Mouse (Mus musculus) CH12.LX (cell line): ENCODE measurements at regions not wholly inside any gene's neighbourhood (a gene's known extent, or its start where the extent isn't known, plus 50 kb on each side); places are given as distances from the start of the nearest gene placed in this dataset.

Experiments
- DNase-seq: peaks from one replicate; pipeline ENCODE4 v3.0.0-alpha.2; 2013; ENCODE audit errors: extremely low read depth
- H3K27ac ChIP-seq: 2 replicates; pipeline ENCODE4 v1.5.1; 2012; ENCODE audit warnings: low read depth, mild to moderate bottlenecking, control low read depth, moderate library complexity; ENCODE audit not compliant: insufficient read depth
- H3K27me3 ChIP-seq: replicated peaks from 2 replicates; pipeline ENCODE3; 2012; ENCODE audit warnings: inconsistent platforms
- H3K36me3 ChIP-seq, 2 experiments: replicated peaks in 1 of 2; 2 replicates each; pipeline versions ENCODE3 to v1.6.1; 2012; ENCODE audit warnings: inconsistent platforms in 1 of 2, low read length in 1 of 2, mild to moderate bottlenecking in 1 of 2, mixed read lengths in 1 of 2, moderate library complexity in 1 of 2; ENCODE audit not compliant: control insufficient read depth in 1 of 2, insufficient read depth in 1 of 2
- H3K4me1 ChIP-seq, 2 experiments: 2 replicates each; pipeline ENCODE4 v1.6.1; 2012; ENCODE audit warnings: inconsistent platforms in 1 of 2, moderate library complexity in 1 of 2; ENCODE audit not compliant: insufficient read depth in 2 of 2, control insufficient read depth in 1 of 2
- H3K4me2 ChIP-seq: 2 replicates; pipeline ENCODE4 v1.6.1; 2012; ENCODE audit warnings: low read depth, mild to moderate bottlenecking, control low read depth; ENCODE audit not compliant: poor library complexity, insufficient read depth, severe bottlenecking
- H3K4me3 ChIP-seq, 3 experiments: fragments of 150-350 bp in 1 of 3; sonication (generic) in 1 of 3; replicated peaks in 1 of 3; 2 replicates each; pipeline versions ENCODE3 to v1.5.1; 2011 to 2012; ENCODE audit warnings: low read depth in 2 of 3, low read length in 2 of 3, mild to moderate bottlenecking in 2 of 3, moderate library complexity in 2 of 3, control low read depth in 1 of 3, improper control_type of control experiment in 1 of 3, inconsistent platforms in 1 of 3, mixed read lengths in 1 of 3; ENCODE audit not compliant: poor library complexity in 1 of 3
- H3K79me2 ChIP-seq: replicated peaks from 2 replicates; pipeline ENCODE4 v1.6.1; 2012; ENCODE audit warnings: mild to moderate bottlenecking, moderate library complexity; ENCODE audit not compliant: control insufficient read depth, poor library complexity, insufficient read depth, severe bottlenecking; ENCODE audit errors: extremely low read depth
- H3K9ac ChIP-seq: 2 replicates; pipeline ENCODE4 v1.6.1; 2012; ENCODE audit warnings: low read depth, mild to moderate bottlenecking, control low read depth, moderate library complexity; ENCODE audit not compliant: insufficient read depth
- H3K9me3 ChIP-seq: replicated peaks from 2 replicates; pipeline ENCODE3; 2012; ENCODE audit warnings: low read length, inconsistent platforms, mixed read lengths
- BHLHE40 ChIP-seq: IDR thresholded peaks from 2 replicates; pipeline ENCODE4 v1.6.1; 2011; ENCODE audit warnings: mild to moderate bottlenecking, low read depth, low read length, improper control_type of control experiment
- CHD1 ChIP-seq: IDR thresholded peaks from 2 replicates; pipeline ENCODE4 v1.6.1; 2012; ENCODE audit warnings: low read depth, low read length, improper control_type of control experiment, inconsistent platforms
- CHD2 ChIP-seq: IDR thresholded peaks from 2 replicates; pipeline ENCODE4 v1.6.1; 2011; ENCODE audit warnings: low read length, improper control_type of control experiment
- E2F4 ChIP-seq: IDR thresholded peaks from 2 replicates; pipeline ENCODE4 v1.6.1; 2011; ENCODE audit warnings: low read depth, low read length, improper control_type of control experiment; ENCODE audit not compliant: insufficient replicate concordance
- ETS1 ChIP-seq: conservative IDR thresholded peaks from 2 replicates; pipeline ENCODE4 v1.6.1; 2012; ENCODE audit warnings: low read depth, mild to moderate bottlenecking, inconsistent platforms, low read length, improper control_type of control experiment, moderate library complexity
- GABPA ChIP-seq: IDR thresholded peaks from 2 replicates; pipeline ENCODE4 v1.6.1; 2012; ENCODE audit warnings: low read depth, low read length, improper control_type of control experiment, inconsistent platforms; ENCODE audit not compliant: insufficient replicate concordance
- IRF4 ChIP-seq: IDR thresholded peaks from 2 replicates; pipeline ENCODE4 v1.6.1; 2014; ENCODE audit warnings: low read depth, mild to moderate bottlenecking, inconsistent platforms, low read length, improper control_type of control experiment
- JUN ChIP-seq: IDR thresholded peaks from 2 replicates; pipeline ENCODE4 v1.6.1; 2011; ENCODE audit warnings: low read depth, mild to moderate bottlenecking, low read length, improper control_type of control experiment, moderate library complexity; ENCODE audit not compliant: insufficient read depth
- MAFK ChIP-seq: IDR thresholded peaks from 2 replicates; pipeline ENCODE4 v1.6.1; 2011; ENCODE audit warnings: low read length, improper control_type of control experiment; ENCODE audit not compliant: insufficient replicate concordance
- MAZ ChIP-seq: IDR thresholded peaks from 2 replicates; pipeline ENCODE4 v1.6.1; 2012; ENCODE audit warnings: low read depth, mild to moderate bottlenecking, inconsistent platforms, low read length, improper control_type of control experiment, moderate library complexity
- MEF2A ChIP-seq: IDR thresholded peaks from 2 replicates; pipeline ENCODE4 v1.6.1; 2014; ENCODE audit warnings: low read depth, mild to moderate bottlenecking, inconsistent platforms, low read length, improper control_type of control experiment, borderline replicate concordance
- MXI1 ChIP-seq: IDR thresholded peaks from 2 replicates; pipeline ENCODE4 v1.6.1; 2011; ENCODE audit warnings: mild to moderate bottlenecking, low read depth, low read length, improper control_type of control experiment
- NELFE ChIP-seq: IDR thresholded peaks from 2 replicates; pipeline ENCODE4 v1.6.1; 2011; ENCODE audit warnings: low read depth, low read length, improper control_type of control experiment
- PAX5 ChIP-seq: IDR thresholded peaks from 2 replicates; pipeline ENCODE4 v1.6.1; 2012; ENCODE audit warnings: low read length, inconsistent platforms, mixed read lengths
- POLR2AphosphoS2 ChIP-seq: IDR thresholded peaks from 2 replicates; pipeline ENCODE4 v1.6.1; 2011; ENCODE audit warnings: low read depth, low read length, improper control_type of control experiment
- RAD21 ChIP-seq: IDR thresholded peaks from 2 replicates; pipeline ENCODE4 v1.6.1; 2011; ENCODE audit warnings: low read depth, mild to moderate bottlenecking, low read length, improper control_type of control experiment, moderate library complexity
- SMC3 ChIP-seq: IDR thresholded peaks from 2 replicates; pipeline ENCODE4 v1.6.1; 2011; ENCODE audit warnings: low read depth, low read length, improper control_type of control experiment
- TBP ChIP-seq: conservative IDR thresholded peaks from 2 replicates; pipeline ENCODE4 v1.6.1; 2011; ENCODE audit warnings: low read depth, low read length, improper control_type of control experiment
- USF1 ChIP-seq: IDR thresholded peaks from 2 replicates; pipeline ENCODE4 v1.6.1; 2014; ENCODE audit warnings: low read depth, mild to moderate bottlenecking, inconsistent platforms, low read length, improper control_type of control experiment
- USF2 ChIP-seq: conservative IDR thresholded peaks from 2 replicates; pipeline ENCODE4 v1.6.1; 2011; ENCODE audit warnings: low read depth, low read length, improper control_type of control experiment
- ZC3H11A ChIP-seq: IDR thresholded peaks from 2 replicates; pipeline ENCODE4 v1.6.1; 2012; ENCODE audit warnings: low read depth, mild to moderate bottlenecking, inconsistent platforms, low read length, improper control_type of control experiment
- ZKSCAN1 ChIP-seq: IDR thresholded peaks from 2 replicates; pipeline ENCODE4 v1.6.1; 2012; ENCODE audit warnings: low read depth, inconsistent platforms, low read length, improper control_type of control experiment, borderline replicate concordance
- dilution Hi-C: fragments of 300-500 bp; cut with MboI; formaldehyde crosslinking; loops from 2 replicates; pipeline ENCODE4 v1.14.3; 2020; ENCODE audit warnings: low sequenced_read_pairs; ENCODE audit not compliant: extremely low pct_unique_long_range_greater_than_20kb, extremely low pct_ligation_motif_present
- in situ Hi-C: fragments of 300-500 bp; cut with MboI; formaldehyde crosslinking; loops from 3 replicates; pipeline ENCODE4 v1.14.3; 2019; ENCODE audit warnings: low sequenced_read_pairs, low pct_ligation_motif_present, low pct_unique_long_range_greater_than_20kb, mixed read lengths

- H3K27ac ChIP-seq: no peak overlapping the region
- no peaks in the 10 kb centered on the region for H3K27me3 ChIP-seq
- H3K4me2 ChIP-seq: no peak overlapping the region
- in situ Hi-C loops (no loop called here), dilution Hi-C loops (no loop called here)
- H3K9ac ChIP-seq: no peak overlapping the region
- no peak overlapping the region for H3K4me3 ChIP-seq
- no peaks in the 10 kb centered on the region for H3K4me1 ChIP-seq
- H3K79me2 ChIP-seq: no peaks in the 10 kb centered on the region
- TF ChIP-seq E2F4: no peak
- no peak for TF ChIP-seq GABPA
- TF ChIP-seq USF1: no peak
- TF ChIP-seq USF2: no peak
- no peak for TF ChIP-seq MAZ
- no peak for TF ChIP-seq RAD21
- no peak for TF ChIP-seq NELFE
- no peak for TF ChIP-seq PAX5
- H3K36me3 ChIP-seq: no peaks in the 10 kb centered on the region
- DNase-seq: no peak
- H3K9me3 ChIP-seq: peaks cover 85% of the 10 kb centered on the region
Measured at GRCm38 (mm10) chr12:107356974-107357373, 131.5 kb upstream of the 3110018I06Rik start.

GRCm38 (mm10) chr12:107360511-107360910 is 127.9 kb upstream of the 3110018I06Rik start:
- H3K9me3 ChIP-seq: peaks cover 88% of the 10 kb centered on the region
- no peaks in the 10 kb centered on the region for H3K27me3 ChIP-seq
- no peak for TF ChIP-seq USF1
- no peak for TF ChIP-seq ZC3H11A
- TF ChIP-seq JUN: no peak
- no peak for DNase-seq
- H3K79me2 ChIP-seq: no peaks in the 10 kb centered on the region
- H3K4me1 ChIP-seq: no peaks in the 10 kb centered on the region
- no peak overlapping the region for H3K4me3 ChIP-seq
- no peak overlapping the region for H3K4me2 ChIP-seq
- H3K36me3 ChIP-seq: no peaks in the 10 kb centered on the region
- dilution Hi-C loops: no loop called here
- H3K27ac ChIP-seq: no peak overlapping the region
- no peak overlapping the region for H3K9ac ChIP-seq
- in situ Hi-C loops: no loop called here

- H3K79me2 ChIP-seq: no peaks in the 10 kb centered on the region
- no peak overlapping the region for H3K27ac ChIP-seq
- in situ Hi-C loops: no loop called here
- H3K4me1 ChIP-seq: no peaks in the 10 kb centered on the region
- no peak for DNase-seq
- no peak for TF ChIP-seq MEF2A
- TF ChIP-seq ETS1: no peak
- TF ChIP-seq ZC3H11A: no peak
- TF ChIP-seq CHD2: no peak
- TF ChIP-seq GABPA: no peak
- TF ChIP-seq BHLHE40: no peak
- TF ChIP-seq MAZ: no peak
- no peak for TF ChIP-seq MXI1
- TF ChIP-seq USF1: no peak
- no peak for TF ChIP-seq SMC3
- no peak for TF ChIP-seq ZKSCAN1
- no peak for TF ChIP-seq MAFK
- no peak for TF ChIP-seq IRF4
- no peak for TF ChIP-seq CHD1
- TF ChIP-seq POLR2AphosphoS2: no peak
- TF ChIP-seq TBP: no peak
- TF ChIP-seq PAX5: no peak
- TF ChIP-seq, all 38 proteins: peak for 0
- Histone ChIP-seq H3K9ac (no peak overlapping the region), H3K36me3 (no peaks in the 10 kb centered on the region), H3K27me3 (no peaks in the 10 kb centered on the region), H3K9me3 (peaks cover 84% of the 10 kb centered on the region), H3K4me3 (no peak overlapping the region), H3K4me2 (no peak overlapping the region)
- dilution Hi-C loops: no loop called here
Measured at GRCm38 (mm10) chr12:107361606-107362005, 126.8 kb upstream of the 3110018I06Rik start.
